8 mouse cellular contexts compared by ENCODE assay signal in the genomic region with DNA sequence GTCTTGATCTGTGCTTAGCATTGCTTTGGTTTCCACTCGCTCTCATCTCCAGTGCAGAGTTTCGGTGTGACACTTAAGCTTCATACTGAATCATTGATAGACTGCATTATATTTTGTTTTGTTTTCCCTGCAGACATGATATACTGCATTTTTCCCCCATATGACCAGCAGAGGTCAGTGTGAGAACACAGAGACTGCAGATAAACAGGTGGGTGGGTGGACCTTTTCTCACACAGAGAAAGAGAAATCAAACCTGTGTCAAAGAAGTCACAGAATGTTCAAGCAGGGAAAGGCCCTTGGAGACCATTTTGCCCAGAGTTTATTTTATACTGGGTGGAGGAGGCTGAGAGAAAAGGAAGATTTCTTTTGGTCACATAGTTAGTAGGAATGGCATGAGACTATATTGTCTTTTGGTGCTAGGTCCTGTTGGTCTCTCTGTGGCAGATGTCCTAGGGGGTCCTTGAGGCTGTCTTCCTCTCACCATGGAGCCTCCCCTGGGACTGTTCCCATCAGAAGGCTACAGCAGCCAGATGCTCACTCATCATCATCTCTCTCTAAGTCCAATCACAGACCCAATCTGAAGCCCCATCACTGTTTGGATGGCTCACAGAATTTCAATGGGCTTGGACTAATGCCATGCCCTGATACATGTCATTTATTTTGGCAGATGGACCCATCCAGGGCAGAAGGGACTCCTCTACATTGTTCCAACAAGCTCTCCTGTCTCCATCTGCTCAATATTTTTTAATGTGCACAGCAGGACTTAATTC.
A peak's percentile ranks its signal among the peaks of the same experiment; 100 is the strongest.
DNase-seq lines count a peak whose midpoint lies in the region; ATAC-seq and TF ChIP-seq lines count a peak whose summit lies in the region.

No protein-coding gene starts in this region.

- H3K36me3 ChIP-seq in intestine, postnatal 0 days (ENCODE audit: control insufficient read depth, insufficient read depth), result no peaks in the 10 kb centered on the region
- H3K36me3 ChIP-seq in intestine, embryonic 16.5 days (ENCODE audit: control insufficient read depth, insufficient read depth, low read length), result no peaks in the 10 kb centered on the region
- H3K36me3 ChIP-seq in MEL (ENCODE audit: control insufficient read depth in 1 of 2, insufficient read depth in 2 of 2, low read length in 2 of 2), result no peaks in the 10 kb centered on the region

- H3K9ac ChIP-seq in intestine, postnatal 0 days (ENCODE audit: low read depth, low read length), result no peak overlapping the region
- no peak overlapping the region for H3K9ac ChIP-seq in intestine, embryonic 16.5 days (ENCODE audit: low read depth, low read length)
- H3K9ac ChIP-seq in MEL (ENCODE audit: control insufficient read depth, low read depth, low read length, poor library complexity, severe bottlenecking), result no peak overlapping the region

- TF ChIP-seq CTCF in intestine, postnatal 0 days (IDR thresholded peaks at IDR 0.05; ENCODE audit: low read depth), result peak; percentile 71
- peak; percentile 40 to 67 (median 53) for TF ChIP-seq CTCF in MEL (IDR thresholded peaks at IDR 0.05 in 2 of 3, conservative IDR thresholded peaks at IDR 0.05 in 1 of 3; ENCODE audit: control insufficient read depth in 1 of 3, insufficient read depth in 1 of 3, low read depth in 2 of 3, low read length in 3 of 3, poor library complexity in 1 of 3, severe bottlenecking in 1 of 3)

- DNase-seq in 3T3-L1 (ENCODE audit: low read depth, low spot score) (peak; percentile 70), MEL (ENCODE audit: low read depth, low spot score) (peak; percentile 35)
- peak; percentile 66 for DNase-seq in retina, embryonic 14.5 days (ENCODE audit: low spot score)
- no peak for DNase-seq in spleen, adult 18-20 months
- no peak for DNase-seq in yolk sac, embryonic 10.5 days (ENCODE audit: low spot score)

- TF ChIP-seq RAD21 in MEL (IDR thresholded peaks at IDR 0.05; ENCODE audit: low read depth, low read length), result peak; percentile 66

- H3K4me2 ChIP-seq in intestine, postnatal 0 days (replicated peaks; ENCODE audit: low read depth), result no peak overlapping the region
- H3K4me2 ChIP-seq in intestine, embryonic 16.5 days (ENCODE audit: low read depth, low read length), result no peak overlapping the region

- no peak overlapping the region for H3K27ac ChIP-seq in intestine, postnatal 0 days (ENCODE audit: low read depth, low read length)
- no peak overlapping the region for H3K27ac ChIP-seq in intestine, embryonic 16.5 days (ENCODE audit: low read length)
- no peak overlapping the region for H3K27ac ChIP-seq in MEL (ENCODE audit: control insufficient read depth, low read depth, low read length)

- TF ChIP-seq POLR2A in MEL (IDR thresholded peaks at IDR 0.05; ENCODE audit: control insufficient read depth in 1 of 2, insufficient read depth in 1 of 2, low read depth in 1 of 2, low read length in 2 of 2, poor library complexity in 1 of 2), result no peak

- H3K9me3 ChIP-seq in intestine, postnatal 0 days (ENCODE audit: control insufficient read depth), result no peaks in the 10 kb centered on the region
- no peaks in the 10 kb centered on the region for H3K9me3 ChIP-seq in intestine, embryonic 16.5 days (ENCODE audit: control insufficient read depth, low read length)
- no peaks in the 10 kb centered on the region for H3K9me3 ChIP-seq in MEL (replicated peaks; ENCODE audit: insufficient read depth, low read length)

- no peak for TF ChIP-seq EP300 in MEL (IDR thresholded peaks at IDR 0.05; ENCODE audit: low read depth in 1 of 2, low read length in 2 of 2)

- no peak for ATAC-seq in intestine, postnatal 0 days
- no peak for ATAC-seq in intestine, embryonic 16.5 days
- peak; percentile 53 for ATAC-seq in granulocyte monocyte progenitor cell, adult 5-6 weeks (replicated peaks; ENCODE audit: poor library complexity, severe bottlenecking)

- no peaks in the 10 kb centered on the region for H3K79me2 ChIP-seq in MEL (ENCODE audit: control insufficient read depth, insufficient read depth, low read length, poor library complexity)

- no peaks in the 10 kb centered on the region; the same call in 1 of the 2 replicates for H3K27me3 ChIP-seq in intestine, postnatal 0 days (replicated peaks; ENCODE audit: control insufficient read depth, insufficient read depth, low read length)
- peaks cover 8% of the 10 kb centered on the region; the same call in 1 of the 2 replicates for H3K27me3 ChIP-seq in intestine, embryonic 16.5 days (replicated peaks; ENCODE audit: control insufficient read depth, insufficient read depth, low read length)
- no peaks in the 10 kb centered on the region; a peak in 1 of 4 replicates for H3K27me3 ChIP-seq in MEL (ENCODE audit: control insufficient read depth in 1 of 2, insufficient read depth in 2 of 2, low read length in 2 of 2)

- WGBS in intestine, postnatal 0 days, result 57% methylated on average over 2 of the region's 2 CpGs
- WGBS in intestine, embryonic 16.5 days, result 69% methylated on average over 2 of the region's 2 CpGs

- H3K4me1 ChIP-seq in intestine, postnatal 0 days (replicated peaks; ENCODE audit: control insufficient read depth, insufficient read depth, low read length), result no peaks in the 10 kb centered on the region
- H3K4me1 ChIP-seq in intestine, embryonic 16.5 days (ENCODE audit: control insufficient read depth, insufficient read depth, low read length), result no peaks in the 10 kb centered on the region
- H3K4me1 ChIP-seq in MEL (ENCODE audit: control insufficient read depth in 1 of 2, insufficient read depth in 2 of 2, low read length in 2 of 2), result no peaks in the 10 kb centered on the region

- H3K4me3 ChIP-seq in intestine, postnatal 0 days (ENCODE audit: low read depth, low read length), result no peak overlapping the region
- H3K4me3 ChIP-seq in intestine, embryonic 16.5 days (ENCODE audit: low read length), result no peak overlapping the region
- H3K4me3 ChIP-seq in MEL (ENCODE audit: control insufficient read depth in 1 of 2, insufficient read depth in 1 of 2, low read depth in 2 of 2, low read length in 2 of 2), result no peak overlapping the region

TF ChIP-seq in MEL, 35 proteins besides CTCF, POLR2A, EP300 and RAD21:
- 0 out of 2 replicates have a peak, but pooled peaks have one; percentile 11 for TF ChIP-seq ZC3H11A (IDR thresholded peaks at IDR 0.05; ENCODE audit: low read depth, low read length)
- TF ChIP-seq SMC3 (IDR thresholded peaks at IDR 0.05; ENCODE audit: low read depth, low read length), result peak; percentile 55
- no peak for TF ChIP-seq MEF2A (IDR thresholded peaks at IDR 0.05; ENCODE audit: extremely low read depth, insufficient replicate concordance, low read depth, low read length, poor library complexity, severe bottlenecking)
- TF ChIP-seq NRF1 (IDR thresholded peaks at IDR 0.05; ENCODE audit: insufficient read depth, low read depth, low read length, poor library complexity, severe bottlenecking), result no peak
- no peak for TF ChIP-seq ZKSCAN1 (IDR thresholded peaks at IDR 0.05; ENCODE audit: low read depth, low read length)
- TF ChIP-seq CHD1 (IDR thresholded peaks at IDR 0.05; ENCODE audit: low read depth, low read length), result no peak
- TF ChIP-seq MAFK (IDR thresholded peaks at IDR 0.05; ENCODE audit: borderline replicate concordance, low read depth, low read length), result no peak
- no peak for TF ChIP-seq KAT2A (conservative IDR thresholded peaks at IDR 0.05; ENCODE audit: low read depth, low read length)

Comparison
In these comparisons a context has a peak if more than half of its experiments do, and no peak if none do; other contexts are left out.
1. DNase-seq: peak in 3T3-L1 (single experiment), MEL (single experiment) and retina, embryonic 14.5 days (single experiment); none in spleen, adult 18-20 months (0 of 2) and yolk sac, embryonic 10.5 days (single experiment).